Mouse (Mus musculus) right cerebral cortex, postnatal 25 days (tissue): ENCODE measurements around the gene Lbp.

Experiments
- DNase-seq: peaks from one replicate; pipeline ENCODE4 v3.0.0; 2022

Lbp gene

DNA sequence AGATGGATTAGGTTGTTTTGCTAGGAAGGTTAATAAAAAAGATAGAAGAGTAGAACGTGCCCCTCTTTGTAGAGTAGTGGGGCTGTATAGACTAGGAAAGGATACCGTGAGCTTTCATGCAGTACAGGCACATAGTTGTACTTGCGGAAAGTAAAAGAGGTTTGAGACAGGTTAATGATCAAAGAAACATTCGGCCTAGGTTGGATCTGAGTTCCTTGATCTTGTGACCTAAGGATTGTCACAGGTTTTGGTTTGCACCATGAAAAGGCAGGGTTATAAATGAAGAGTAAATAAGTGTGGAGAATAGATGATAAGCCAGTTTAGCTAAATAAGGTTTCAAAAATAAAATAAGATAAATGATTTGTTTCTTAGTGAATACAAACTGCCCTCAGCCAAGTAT lies 57.9 kb downstream of the Lbp start:
- DNase-seq, result no peak

DNA sequence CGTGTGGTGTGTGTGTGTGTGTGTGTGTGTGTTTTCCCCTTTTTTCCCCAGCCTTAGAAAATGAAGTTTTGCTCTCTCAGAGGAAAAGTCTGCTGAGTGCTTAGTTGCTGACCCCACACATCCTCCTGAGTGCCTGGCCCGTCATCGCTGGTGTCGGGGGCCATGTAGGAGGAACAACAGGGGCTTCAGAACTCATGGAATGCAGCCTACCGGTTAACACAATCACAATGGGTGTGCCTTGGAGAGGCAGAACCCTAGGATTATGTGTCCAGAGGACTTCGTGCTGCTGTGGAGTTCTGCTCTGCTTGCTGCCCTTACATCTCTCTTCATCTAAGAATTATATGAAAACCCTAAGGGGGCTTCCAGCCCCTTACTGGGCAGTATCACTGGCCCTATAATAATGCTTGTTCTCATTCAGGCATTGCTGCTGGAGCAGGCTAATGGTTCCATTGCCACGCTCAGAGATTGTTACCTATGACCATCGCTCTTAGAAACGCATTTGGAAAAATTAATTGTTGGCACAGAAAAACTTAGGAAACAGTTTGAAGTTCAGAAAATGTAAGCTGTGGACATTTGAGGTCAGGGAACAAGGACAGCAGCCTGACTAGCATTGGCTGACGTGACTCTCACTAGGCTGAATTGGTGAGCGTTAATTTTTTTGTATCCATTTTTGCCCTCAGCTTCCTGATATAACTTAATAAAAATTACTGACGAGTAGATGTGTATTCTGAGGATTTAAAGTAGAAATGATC lies 59.0 kb downstream of the Lbp start:
- no peak for DNase-seq

DNA sequence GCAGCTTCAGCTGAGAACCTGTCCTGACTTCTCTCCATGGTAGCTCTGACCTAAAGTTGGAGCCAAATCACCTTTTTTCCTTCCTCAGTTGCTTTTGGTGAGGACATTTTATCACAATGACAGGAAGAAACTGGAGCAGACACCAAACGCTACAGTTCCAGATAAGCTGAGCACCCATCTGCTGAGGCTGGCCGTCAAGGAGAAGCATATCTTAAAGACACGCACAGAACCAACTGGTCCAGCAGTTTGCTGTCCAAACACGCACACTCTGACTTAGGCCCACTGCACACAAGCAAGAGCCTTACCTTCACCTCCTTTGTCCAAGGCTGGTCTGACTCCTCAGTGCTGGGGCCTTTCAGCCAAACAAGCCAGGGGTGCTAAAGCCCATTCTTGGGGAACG lies 61.4 kb downstream of the Lbp start:
- no peak for DNase-seq

DNA sequence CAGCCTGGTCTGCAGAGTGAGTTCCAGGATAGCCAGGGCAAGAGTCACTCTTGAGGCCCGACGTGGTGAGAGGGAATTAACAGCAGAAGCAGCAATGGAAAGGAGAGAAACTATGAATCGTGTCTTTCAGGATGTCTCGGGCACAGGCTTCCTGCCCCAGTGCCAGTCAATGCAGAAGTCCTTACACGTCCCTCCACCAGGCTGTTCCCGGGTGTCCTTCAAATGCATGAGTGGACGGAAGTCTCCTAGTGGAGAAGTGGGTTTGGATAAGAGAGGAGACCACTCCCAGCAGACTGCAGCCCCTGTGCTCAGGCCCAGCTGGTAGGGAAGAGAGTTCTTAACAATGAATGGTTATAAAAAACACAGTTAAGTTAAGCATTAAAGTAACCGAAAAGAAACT lies 62.0 kb downstream of the Lbp start:
- DNase-seq, result no peak

- no peak for DNase-seq
Observed at GRCm38 (mm10) chr2:158369474-158370172, 63.3 kb downstream of the Lbp start.

DNA sequence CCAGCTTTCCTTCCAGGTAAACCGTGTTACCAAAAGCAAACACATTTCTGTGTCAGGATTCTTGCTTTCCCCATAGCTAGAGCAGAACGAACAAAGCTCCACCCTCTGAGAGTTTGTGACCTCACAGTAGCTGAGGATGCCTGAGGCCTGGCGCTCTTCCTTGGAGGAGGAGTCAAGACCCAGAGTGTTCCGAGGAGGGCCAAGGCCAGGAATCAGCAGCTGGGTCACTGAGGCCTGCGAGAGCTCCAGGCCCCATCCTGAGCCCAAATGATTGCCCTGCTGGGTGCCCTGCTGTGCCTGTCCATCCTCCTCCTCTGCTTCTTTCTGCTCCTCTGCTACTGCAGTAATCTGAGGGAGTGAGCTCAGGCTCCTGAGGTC lies 63.9 kb downstream of the Lbp start:
- no peak for DNase-seq

DNA sequence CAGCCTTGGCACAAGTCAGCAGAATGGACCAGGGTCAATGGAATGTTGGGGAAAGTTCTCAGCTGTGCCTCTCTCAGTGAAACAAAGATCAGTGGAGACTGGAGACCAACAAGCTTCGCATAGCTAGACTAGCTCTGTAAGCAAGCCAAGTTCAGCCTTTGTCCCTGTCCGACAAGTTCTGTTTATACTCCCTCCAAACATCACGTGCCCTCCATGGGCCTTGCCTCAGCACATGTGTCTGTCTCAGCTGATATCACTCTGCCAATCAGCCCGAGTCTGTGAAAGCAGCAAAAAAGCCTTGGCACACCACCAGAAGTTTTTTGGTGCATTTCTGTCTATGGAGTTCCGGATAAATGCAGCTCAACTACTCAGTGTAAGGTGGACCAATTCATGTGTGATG lies 66.8 kb downstream of the Lbp start:
- DNase-seq, result no peak

DNA sequence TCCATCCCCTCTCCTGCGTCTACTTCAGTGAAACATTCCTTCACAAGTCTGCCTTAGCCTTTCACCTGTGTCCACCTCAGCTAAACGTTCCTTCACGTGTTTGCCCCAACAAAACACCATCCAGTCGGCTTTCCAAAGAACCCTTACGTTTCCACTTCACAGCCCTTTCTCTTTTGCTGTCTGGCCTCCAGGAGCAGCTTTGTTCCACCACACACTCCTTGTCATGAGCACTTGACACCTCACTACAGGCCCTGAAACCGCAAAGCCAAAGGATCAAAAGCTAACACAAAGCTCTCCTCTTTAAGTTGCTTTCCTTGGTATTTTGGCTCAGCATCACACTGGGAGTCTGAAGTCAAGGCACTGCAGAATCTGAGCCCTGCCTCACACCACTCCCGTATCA lies 67.2 kb downstream of the Lbp start:
- DNase-seq, result no peak

DNA sequence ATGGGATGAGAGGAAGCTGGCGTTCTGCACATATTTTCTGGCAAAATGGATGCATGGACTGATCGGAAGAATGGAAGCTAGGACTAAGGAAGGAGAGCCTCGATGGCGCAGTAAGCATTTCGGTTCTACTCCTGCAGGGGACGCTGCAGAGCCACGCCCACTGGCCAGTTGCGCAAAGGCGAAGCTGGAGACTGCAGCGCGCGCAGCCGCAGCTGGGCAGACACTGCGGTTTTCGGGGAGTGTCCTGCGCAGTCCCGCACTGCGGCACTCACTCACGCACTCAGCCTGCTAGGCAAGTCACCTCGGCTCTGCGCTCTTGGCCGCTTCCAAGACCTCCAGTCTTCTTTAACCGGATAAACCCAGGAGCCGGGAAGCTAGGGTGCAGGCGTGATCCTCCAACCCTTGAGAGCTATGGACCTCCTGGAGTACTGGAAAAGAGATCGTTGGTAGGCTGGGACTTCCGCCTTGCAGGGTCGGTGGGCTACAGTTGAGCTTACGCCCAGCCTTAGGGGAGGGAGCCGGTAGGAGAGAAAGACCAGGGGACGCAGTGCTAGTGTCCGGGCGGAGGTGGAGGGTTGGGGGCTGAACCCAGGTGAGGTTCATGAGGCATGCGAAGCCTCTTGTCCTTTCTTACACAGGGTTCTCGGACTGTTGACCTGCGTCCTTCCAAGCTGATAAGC lies 69.3 kb downstream of the Lbp start, which contains the start of gene Snhg11:
TSS of gene Snhg11 (plus strand) at position 196 of the 680 bp plus-strand sequence.
- DNase-seq, result peak; percentile 90

GRCm38 (mm10) chr2:158376123-158376687 lies 69.9 kb downstream of the Lbp start:
- DNase-seq, result no peak

DNA sequence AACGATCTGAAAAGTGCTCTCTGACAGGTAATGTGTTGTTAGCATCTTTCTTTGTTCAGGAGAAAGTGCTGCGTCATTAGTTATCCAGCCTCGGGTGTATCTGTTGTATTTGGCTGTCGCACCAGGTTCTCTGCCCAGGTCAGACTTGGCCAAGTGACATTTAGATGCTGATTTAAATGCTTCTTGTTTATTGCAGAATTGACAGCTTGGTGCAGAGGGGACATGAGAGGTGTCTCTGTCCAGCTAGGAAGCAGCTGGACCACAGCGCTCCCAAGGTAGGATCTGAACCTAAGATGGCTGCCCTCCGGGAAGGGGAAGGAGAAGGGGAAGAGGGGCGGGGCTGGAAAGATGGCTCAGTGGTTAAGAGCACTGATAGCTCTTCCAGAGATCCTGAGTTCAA lies 70.5 kb downstream of the Lbp start:
- DNase-seq, result peak; percentile 39

DNA sequence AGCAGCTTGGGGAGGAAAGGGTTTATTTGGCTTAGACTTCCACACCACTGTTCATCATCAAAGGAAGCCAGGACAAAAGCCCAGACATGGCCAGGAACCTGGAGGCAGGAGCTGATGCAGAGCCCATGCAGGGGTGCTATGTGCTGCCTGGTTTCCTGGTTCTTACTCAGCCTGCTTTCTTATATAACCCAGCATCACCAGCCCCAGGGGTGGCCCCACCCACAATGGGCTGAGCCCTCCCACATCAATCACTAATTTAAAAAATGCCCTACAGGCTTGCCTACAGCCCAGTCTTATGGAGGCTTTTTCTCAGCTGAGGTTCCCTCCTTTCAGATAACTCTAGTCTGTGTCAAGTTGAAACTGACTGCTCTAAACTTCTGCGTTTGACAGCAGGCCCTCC lies 71.5 kb downstream of the Lbp start:
- peak; percentile 30 for DNase-seq

GRCm38 (mm10) chr2:158379354-158380078 lies 73.2 kb downstream of the Lbp start:
- peak; percentile 44 for DNase-seq
